ENCODE assay signal across 13 mouse cellular contexts in genomic region chr3:115104802-115105493, GRCm38 (mm10).
DNase-seq lines count a peak whose midpoint lies in the region; ATAC-seq lines count a peak whose summit lies in the region.
"Had no signal": no experiment of that assay in that cellular context is flagged by ENCODE, and none has a peak within 500 bp of the region (broad histone marks: within the 10 kb centered on the region; RNA-seq: fewer than 3 reads in every experiment).

No protein-coding gene starts in this region.

- intact Hi-C loops in left cerebral cortex, postnatal 10 days (cut with DNase I): loop anchor here (5.0 kb wide), 1 partner anchor 198 kb away; no protein-coding TSS in a partner anchor

- WGBS in neural tube, embryonic 11.5 days: 47% methylated on average over 8 of the region's 8 CpGs
- WGBS in forebrain, embryonic 16.5 days: 32% methylated on average over 8 of the region's 8 CpGs

- no peaks in the 10 kb centered on the region for H3K4me1 ChIP-seq in neural tube, embryonic 11.5 days (ENCODE audit: control insufficient read depth, insufficient read depth, low read length)
- H3K4me1 ChIP-seq in forebrain, embryonic 16.5 days (replicated peaks; ENCODE audit: control insufficient read depth, insufficient read depth, low read length): no peaks in the 10 kb centered on the region
- H3K4me1 ChIP-seq: embryonic facial prominence, embryonic 13.5 days; lung, embryonic 15.5 days had no signal

- peak; percentile 67 for ATAC-seq in frontal cortex, adult (ENCODE audit: low TSS enrichment)
- peak; percentile 63 for ATAC-seq in neural tube, embryonic 11.5 days (ENCODE audit: insufficient read depth, low FRiP score, low TSS enrichment)
- ATAC-seq in forebrain, embryonic 16.5 days: peak; percentile 62

- no peak overlapping the region for H3K4me3 ChIP-seq in neural tube, embryonic 11.5 days (ENCODE audit: low read depth, low read length)
- no peak overlapping the region for H3K4me3 ChIP-seq in forebrain, embryonic 16.5 days (replicated peaks; ENCODE audit: low read length)
- H3K4me3 ChIP-seq: embryonic facial prominence, embryonic 13.5 days; lung, embryonic 15.5 days; myocyte had no signal

- H3K27me3 ChIP-seq in neural tube, embryonic 11.5 days (ENCODE audit: control insufficient read depth, insufficient read depth, low read length): no peaks in the 10 kb centered on the region
- no peaks in the 10 kb centered on the region for H3K27me3 ChIP-seq in forebrain, embryonic 16.5 days (replicated peaks; ENCODE audit: control insufficient read depth, insufficient read depth, low read length)
- H3K27me3 ChIP-seq: embryonic facial prominence, embryonic 13.5 days; lung, embryonic 15.5 days had no signal

- H3K9me3 ChIP-seq in neural tube, embryonic 11.5 days (ENCODE audit: control insufficient read depth, low read length): no peaks in the 10 kb centered on the region
- H3K9me3 ChIP-seq in forebrain, embryonic 16.5 days (ENCODE audit: control insufficient read depth, low read length): no peaks in the 10 kb centered on the region
- H3K9me3 ChIP-seq: embryonic facial prominence, embryonic 13.5 days; lung, embryonic 15.5 days had no signal

- no peak overlapping the region for H3K27ac ChIP-seq in neural tube, embryonic 11.5 days (ENCODE audit: low read depth, low read length)
- H3K27ac ChIP-seq in forebrain, embryonic 16.5 days (ENCODE audit: low read length): no peak overlapping the region
- H3K27ac ChIP-seq: embryonic facial prominence, embryonic 13.5 days; lung, embryonic 15.5 days had no signal

- no peak overlapping the region for H3K4me2 ChIP-seq in neural tube, embryonic 11.5 days (ENCODE audit: low read depth)
- no peak overlapping the region for H3K4me2 ChIP-seq in forebrain, embryonic 16.5 days (ENCODE audit: low read length)
- H3K4me2 ChIP-seq: embryonic facial prominence, embryonic 13.5 days; lung, embryonic 15.5 days had no signal

- DNase-seq in frontal cortex, postnatal 36 days (ENCODE audit: low spot score in 2 of 2): no peak
- DNase-seq in neural tube, embryonic 11.5 days (ENCODE audit: low spot score): peak; percentile 14
- DNase-seq in neural tube, embryonic 10.5 days (ENCODE audit: extremely low spot score, low spot score): no peak
- DNase-seq in retina, postnatal 1 day: peak; percentile 27
- DNase-seq in right cerebral cortex, postnatal 25 days: no peak
- DNase-seq in left cerebral cortex, postnatal 10 days (ENCODE audit: extremely low spot score in 1 of 2, low spot score in 2 of 2): no peak
- DNase-seq: kidney, adult 18-20 months; thymus, postnatal 36 days had no signal

- H3K9ac ChIP-seq in neural tube, embryonic 11.5 days (ENCODE audit: low read length): no peak overlapping the region
- no peak overlapping the region for H3K9ac ChIP-seq in forebrain, embryonic 16.5 days (replicated peaks; ENCODE audit: low read depth, low read length)
- H3K9ac ChIP-seq: embryonic facial prominence, embryonic 13.5 days; lung, embryonic 15.5 days had no signal

- no peaks in the 10 kb centered on the region for H3K36me3 ChIP-seq in neural tube, embryonic 11.5 days (ENCODE audit: control insufficient read depth, insufficient read depth, low read length)
- no peaks in the 10 kb centered on the region for H3K36me3 ChIP-seq in forebrain, embryonic 16.5 days (ENCODE audit: control insufficient read depth, insufficient read depth)
- H3K36me3 ChIP-seq: embryonic facial prominence, embryonic 13.5 days; lung, embryonic 15.5 days had no signal

Comparison
In these comparisons a context has a peak if more than half of its experiments do, and no peak if none do; other contexts are left out.
1. DNase-seq: peak in neural tube, embryonic 11.5 days (single experiment) and retina, postnatal 1 day (single experiment); none in frontal cortex, postnatal 36 days (0 of 2), neural tube, embryonic 10.5 days (single experiment), right cerebral cortex, postnatal 25 days (single experiment) and left cerebral cortex, postnatal 10 days (0 of 2).
2. Peak in every context shown above with its lines, with median percentiles within 50 percentile points of each other: ATAC-seq.